Mouse (Mus musculus): ENCODE measurements around the gene Gpatch2.

Gene Gpatch2

DNA sequence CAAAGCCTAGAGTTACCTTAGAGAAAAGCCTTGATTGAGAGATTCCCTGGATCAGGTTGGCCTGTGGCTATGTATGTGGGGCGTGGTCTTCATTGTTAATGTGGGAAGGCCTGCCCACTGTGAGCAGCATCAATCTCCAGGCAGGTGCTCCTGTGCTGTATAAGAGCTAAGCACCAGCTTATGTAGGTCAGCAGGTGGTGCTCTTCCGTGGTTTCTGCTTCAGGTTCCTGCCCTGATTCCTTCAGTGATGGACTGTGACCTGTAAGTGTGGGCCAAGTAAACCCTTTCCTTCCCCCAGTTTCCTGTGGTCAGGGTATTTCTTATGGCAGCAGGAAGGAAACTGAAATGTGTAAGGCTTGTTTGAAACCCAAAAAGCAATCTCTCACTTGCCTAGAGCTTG lies 151.5 kb downstream of the Gpatch2 start:
- DNase-seq (ENCODE audit: low spot score in 2 of 2), result no peak

DNA sequence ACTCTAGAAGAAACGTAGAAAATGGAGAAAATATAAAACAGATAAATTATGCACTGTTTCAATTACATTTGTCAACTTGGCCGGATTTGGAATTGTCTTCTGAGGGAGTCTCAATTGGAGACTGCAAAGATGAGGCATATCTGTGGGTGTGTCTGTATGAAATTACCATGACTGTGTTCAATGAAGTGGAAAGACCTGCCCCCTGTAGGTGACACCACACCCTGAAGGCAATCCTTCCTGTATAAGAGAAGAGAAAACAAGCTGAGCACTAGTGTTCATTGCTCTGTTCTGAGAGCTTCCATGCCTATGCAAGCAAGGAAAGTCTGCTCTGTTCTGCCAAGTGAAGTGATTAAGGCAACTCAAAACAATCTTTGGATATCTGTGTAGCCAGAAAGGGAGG lies 153.7 kb downstream of the Gpatch2 start:
- DNase-seq (ENCODE audit: low spot score in 2 of 2), result no peak

DNA sequence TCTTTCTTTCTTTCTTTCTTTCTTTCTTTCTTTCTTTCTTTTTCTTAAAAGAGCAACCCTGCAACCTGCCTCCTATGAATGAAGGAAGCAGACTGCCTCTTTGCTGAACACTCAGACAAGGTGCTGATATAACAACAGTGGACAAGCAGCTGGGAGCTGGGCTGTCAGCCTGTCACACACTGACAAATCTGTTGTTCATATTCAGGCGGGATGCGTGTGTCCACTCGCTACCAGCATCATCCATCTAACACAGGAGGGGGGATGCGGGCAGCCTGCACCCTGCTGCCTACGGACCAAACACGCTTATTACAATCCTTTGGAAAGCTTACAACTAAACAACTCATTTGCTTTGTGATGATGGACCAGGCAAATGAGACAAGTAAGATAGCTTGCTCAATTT lies 158.2 kb downstream of the Gpatch2 start:
- no peak for DNase-seq (ENCODE audit: low spot score in 2 of 2)

DNA sequence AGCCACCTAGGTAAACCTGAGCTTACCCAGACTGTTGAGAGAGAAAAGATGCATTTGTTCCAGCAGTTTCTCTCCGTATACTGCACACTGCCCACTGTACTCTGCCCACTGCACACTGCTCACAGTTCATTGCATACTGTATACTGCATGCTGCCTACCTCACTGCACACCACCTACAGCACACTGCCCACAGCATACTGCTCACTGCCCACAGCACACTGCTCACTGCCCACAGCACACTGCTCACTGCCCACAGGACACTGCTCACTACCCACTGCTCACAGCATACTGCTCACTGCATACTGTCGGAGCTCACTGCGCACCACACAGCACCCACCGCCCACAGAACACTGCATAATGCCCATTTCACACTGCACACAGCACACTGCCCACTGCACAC lies 159.1 kb downstream of the Gpatch2 start:
- DNase-seq (ENCODE audit: low spot score in 2 of 2), result no peak

DNA sequence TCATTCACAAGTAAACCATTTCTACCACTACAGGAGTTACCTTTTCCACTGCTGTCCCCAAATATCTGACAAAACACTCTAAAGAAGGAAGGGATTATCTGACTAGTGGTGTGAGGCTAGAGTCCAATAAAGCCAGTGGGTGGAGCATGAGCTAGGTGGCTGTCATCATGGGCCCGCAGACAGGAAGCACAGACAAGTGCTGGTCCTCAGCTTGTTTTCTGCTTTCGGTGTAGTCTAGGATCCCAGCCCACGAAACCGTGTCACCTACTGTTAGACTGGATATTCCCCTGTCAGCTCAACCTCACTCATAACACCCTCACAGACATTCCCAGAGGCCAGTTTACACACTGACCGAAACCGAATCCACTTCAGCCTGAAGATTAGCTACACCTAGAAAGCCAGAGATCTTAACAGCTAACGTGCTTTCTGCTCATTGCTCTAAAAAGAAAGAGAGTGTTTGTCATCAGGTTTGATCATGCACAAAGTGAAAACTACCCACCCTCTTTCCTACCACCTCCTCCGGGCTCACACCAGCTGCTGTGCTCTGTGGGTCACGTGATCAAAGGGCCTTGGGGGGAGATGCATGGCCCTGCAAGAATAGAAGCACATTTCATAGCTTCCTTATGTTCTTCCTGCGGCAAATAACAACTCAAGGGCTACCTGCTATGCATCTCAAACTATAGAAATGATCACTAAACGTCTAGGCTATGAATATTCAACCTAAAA lies 161.8 kb downstream of the Gpatch2 start:
- DNase-seq (ENCODE audit: low spot score in 2 of 2), result peak; percentile 22 to 33

DNA sequence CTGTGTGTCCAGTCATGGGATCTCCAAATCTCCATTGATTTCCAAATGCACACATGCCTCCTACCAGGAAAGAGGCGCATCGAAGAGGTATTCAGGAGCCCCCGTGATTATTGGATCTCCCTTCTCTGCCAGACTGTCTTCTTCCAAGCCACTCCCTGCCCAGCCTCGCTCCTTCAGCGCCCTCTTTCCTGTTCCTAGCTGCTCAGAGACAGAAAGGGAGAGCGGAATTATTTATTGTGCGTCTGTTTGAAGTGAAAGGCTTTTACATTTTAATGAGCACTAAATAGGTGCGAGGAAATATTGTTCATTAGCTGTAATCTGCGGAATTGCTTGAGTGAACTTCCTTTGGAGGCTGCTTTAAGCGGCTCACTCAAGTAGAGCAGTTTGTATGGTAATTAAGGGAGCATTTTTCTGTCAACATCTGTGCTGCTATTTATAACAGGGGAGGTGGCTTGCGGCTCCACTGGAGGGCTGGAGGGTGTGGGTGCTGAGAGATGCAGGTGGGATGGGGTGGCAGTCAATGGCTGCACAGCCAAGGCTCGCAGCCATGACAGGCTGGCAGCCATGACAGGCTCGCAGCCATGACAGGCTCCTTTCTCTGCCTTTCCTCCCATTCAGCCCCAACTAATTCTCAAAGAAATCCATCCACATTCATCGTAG lies 162.7 kb downstream of the Gpatch2 start:
- DNase-seq (ENCODE audit: low spot score in 2 of 2), result peak in 1 of 2 experiments; percentile 25

DNA sequence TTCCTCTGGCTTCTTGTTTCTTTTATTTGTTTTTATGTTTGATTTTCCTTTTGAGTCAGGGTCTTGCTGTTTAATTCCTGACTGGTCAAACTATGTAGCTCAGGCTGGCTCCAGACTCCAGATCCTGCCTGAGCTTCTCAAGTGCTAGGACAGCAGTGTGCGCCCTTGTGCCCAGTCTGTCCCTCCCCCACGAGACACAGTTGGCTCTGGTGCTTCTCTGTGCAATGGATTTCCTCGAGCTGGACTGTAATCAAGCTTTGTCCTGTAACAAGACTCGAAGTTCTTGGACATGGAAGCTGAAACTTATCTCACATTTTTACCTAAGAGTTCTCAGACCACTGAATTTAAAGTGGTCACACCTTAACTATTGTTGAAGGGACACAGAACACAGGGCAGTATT lies 174.2 kb downstream of the Gpatch2 start:
- DNase-seq (ENCODE audit: low spot score in 2 of 2), result no peak

DNA sequence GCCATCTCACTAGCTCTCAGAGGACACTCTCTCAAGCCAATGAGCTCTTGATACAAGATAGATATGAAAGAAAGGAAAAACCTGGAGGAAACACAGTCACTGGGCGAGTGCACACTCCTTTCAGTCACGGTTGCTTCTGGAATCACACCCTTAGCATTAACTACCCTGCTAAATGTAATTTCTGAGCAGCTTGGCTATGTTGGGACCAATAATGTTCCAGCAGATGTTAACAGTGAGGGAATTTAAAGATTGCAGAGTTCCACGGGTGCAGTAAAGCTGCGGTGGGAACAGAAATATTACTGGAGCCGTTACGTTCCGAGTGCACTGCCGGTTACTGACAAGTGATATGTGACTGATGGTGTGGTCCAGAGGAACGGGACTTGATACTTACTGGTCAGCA lies 185.5 kb downstream of the Gpatch2 start:
- no peak for DNase-seq (ENCODE audit: low spot score in 2 of 2)
